Mouse (Mus musculus): ENCODE results near the gene Gale. TPM values are rescaled to one million over a fixed set of nuclear protein-coding genes. Genes with fewer than 3 reads are reported as not detected.

Gene Gale
- polyA plus RNA-seq, 1 experiment from 2014 or later, result 3.5 TPM

- Histone ChIP-seq H3K4me3 (ENCODE audit: inconsistent target) (no peak overlapping the region), H3K36me3 (ENCODE audit: inconsistent target) (no peaks in the 10 kb centered on the region), H3K27ac (no peak overlapping the region), H3K79me2 (ENCODE audit: inconsistent target) (no peaks in the 10 kb centered on the region)
- WGBS (ENCODE audit: missing documents), result 95% methylated on average over 6 of the region's 6 CpGs
Measured at GRCm38 (mm10) chr4:135993941-135994340, 30.4 kb downstream of the Gale start.

GRCm38 (mm10) chr4:135995118-135995517, 31.6 kb downstream of the Gale start:
- Histone ChIP-seq H3K4me3 (ENCODE audit: inconsistent target) (no peak overlapping the region), H3K27ac (no peak overlapping the region), H3K36me3 (ENCODE audit: inconsistent target) (no peaks in the 10 kb centered on the region), H3K79me2 (ENCODE audit: inconsistent target) (no peaks in the 10 kb centered on the region)
- WGBS (ENCODE audit: missing documents), result 91% methylated on average over 4 of the region's 4 CpGs

- 80% methylated on average over 4 of the region's 5 CpGs for WGBS (ENCODE audit: missing documents)
- peaks cover 64% of the 10 kb centered on the region for H3K36me3 ChIP-seq (ENCODE audit: inconsistent target)
- no peaks in the 10 kb centered on the region for H3K79me2 ChIP-seq (ENCODE audit: inconsistent target)
- H3K27ac ChIP-seq, result no peak overlapping the region
- no peak overlapping the region for H3K4me3 ChIP-seq (ENCODE audit: inconsistent target)
Measured at GRCm38 (mm10) chr4:136004107-136004675, 40.7 kb downstream of the Gale start.

GRCm38 (mm10) chr4:136004921-136005320, 41.4 kb downstream of the Gale start:
- Histone ChIP-seq H3K27ac (no peak overlapping the region), H3K79me2 (ENCODE audit: inconsistent target) (peaks cover 4% of the 10 kb centered on the region; the same call in 1 of the 2 replicates), H3K36me3 (ENCODE audit: inconsistent target) (peaks cover 71% of the 10 kb centered on the region), H3K4me3 (ENCODE audit: inconsistent target) (no peak overlapping the region)
- WGBS (ENCODE audit: missing documents), result 91% methylated on average over 1 of the region's 2 CpGs

GRCm38 (mm10) chr4:136006821-136007220, 43.3 kb downstream of the Gale start:
- peaks cover 23% of the 10 kb centered on the region; the same call in 1 of the 2 replicates for H3K79me2 ChIP-seq (ENCODE audit: inconsistent target)
- no peak overlapping the region for H3K27ac ChIP-seq
- WGBS (ENCODE audit: missing documents), result 68% methylated on average over 3 of the region's 3 CpGs
- no peak overlapping the region for H3K4me3 ChIP-seq (ENCODE audit: inconsistent target)
- peaks cover 90% of the 10 kb centered on the region for H3K36me3 ChIP-seq (ENCODE audit: inconsistent target)

- H3K4me3 ChIP-seq (ENCODE audit: inconsistent target), result no peak overlapping the region
- H3K79me2 ChIP-seq (ENCODE audit: inconsistent target), result peaks cover 44% of the 10 kb centered on the region
- H3K36me3 ChIP-seq (ENCODE audit: inconsistent target), result peaks cover 89% of the 10 kb centered on the region
- H3K27ac ChIP-seq, result no peak overlapping the region
- 97% methylated on average over 8 of the region's 8 CpGs for WGBS (ENCODE audit: missing documents)
Measured at GRCm38 (mm10) chr4:136008782-136009447, 45.4 kb downstream of the Gale start.

- Histone ChIP-seq H3K36me3 (ENCODE audit: inconsistent target) (peaks cover 81% of the 10 kb centered on the region), H3K4me3 (ENCODE audit: inconsistent target) (no peak overlapping the region), H3K79me2 (ENCODE audit: inconsistent target) (peaks cover 61% of the 10 kb centered on the region), H3K27ac (no peak overlapping the region)
- 92% methylated on average over 4 of the region's 4 CpGs for WGBS (ENCODE audit: missing documents)
Measured at GRCm38 (mm10) chr4:136010586-136010985, 47.1 kb downstream of the Gale start.

GRCm38 (mm10) chr4:136016059-136016602, 52.6 kb downstream of the Gale start:
- WGBS (ENCODE audit: missing documents), result 89% methylated on average over 3 of the region's 3 CpGs
- H3K4me3 ChIP-seq (ENCODE audit: inconsistent target), result no peak overlapping the region

More at GRCm38 (mm10) chr4:136016059-136016602, 52.6 kb downstream of the Gale start:
- H3K36me3 ChIP-seq (ENCODE audit: inconsistent target), result peaks cover 32% of the 10 kb centered on the region
- H3K27ac ChIP-seq, result no peak overlapping the region
- peaks cover 100% of the 10 kb centered on the region for H3K79me2 ChIP-seq (ENCODE audit: inconsistent target)

Other genes starting within 250 kb of the Gale start
- not detected in 3 replicates for gene Il22ra1, start 235.6 kb upstream of the Gale start, polyA plus RNA-seq (2018)
- 0.09 TPM in 1 of 3 replicates, not detected in the others for gene Myom3, start 204.0 kb upstream of the Gale start, polyA plus RNA-seq (2018)
- gene Srsf10, start 108.0 kb upstream of the Gale start, polyA plus RNA-seq (2018), result 50.4 to 69.4 TPM (median 56.2 TPM) in 3 replicates
- gene Pnrc2, start 89.9 kb upstream of the Gale start, polyA plus RNA-seq (2018), result 74.9 to 124 TPM (median 112 TPM) in 3 replicates
- gene Cnr2, start 68.3 kb upstream of the Gale start, polyA plus RNA-seq (2018), result 9.0 to 20.9 TPM (median 11.2 TPM) in 3 replicates
- gene Fuca1, start 43.0 kb upstream of the Gale start, polyA plus RNA-seq (2018), result 158 to 239 TPM (median 178 TPM) in 3 replicates
- gene Hmgcl, start 17.3 kb upstream of the Gale start, polyA plus RNA-seq (2018), result 34.9 to 87.9 TPM (median 66.0 TPM) in 3 replicates
- gene Lypla2, start 8.9 kb downstream of the Gale start, polyA plus RNA-seq (2018), result 41.4 to 77.2 TPM (median 65.0 TPM) in 3 replicates
- 21.2 to 24.6 TPM (median 22.0 TPM) in 3 replicates for gene Pithd1, start 23.5 kb downstream of the Gale start, polyA plus RNA-seq (2018)
- 60.5 to 79.3 TPM (median 67.6 TPM) in 3 replicates for gene Eloa, start 58.0 kb downstream of the Gale start, polyA plus RNA-seq (2018)
- gene Rpl11, start 89.7 kb downstream of the Gale start, polyA plus RNA-seq (2018), result 697 to 1,008 TPM (median 879 TPM) in 3 replicates
- 0.34 to 38.1 TPM (median 3.1 TPM) in 3 replicates for gene Id3, start 179.8 kb downstream of the Gale start, polyA plus RNA-seq (2018)
- gene E2f2, start 208.7 kb downstream of the Gale start, polyA plus RNA-seq (2018), result 1.5 to 5.0 TPM (median 2.6 TPM) in 3 replicates
- gene Asap3, start 242.6 kb downstream of the Gale start, polyA plus RNA-seq (2018), result 0.04 to 0.09 TPM (median 0.07 TPM) in 3 replicates

Data from macrophage (primary cell).